Mouse (Mus musculus) liver, adult 2 months (tissue): ENCODE results near the gene Ivd. TPM values are rescaled to one million over a fixed set of nuclear protein-coding genes. Genes with fewer than 3 reads are reported as not detected.

ENCODE experiments used
- DNase-seq: peaks from one replicate; pipeline ENCODE4 v3.0.0-alpha.2; 2011; ENCODE audit warnings: low read depth, low spot score; ENCODE audit errors: extremely low read depth
- H3K27ac ChIP-seq: fragments of 200-500 bp; replicated peaks from 2 replicates; pipeline ENCODE4 v1.5.1; 2012; ENCODE audit warnings: low read depth, mild to moderate bottlenecking, control low read depth, inconsistent platforms, low read length; ENCODE audit not compliant: insufficient read depth
- H3K27me3 ChIP-seq: fragments of 200-500 bp; 2 replicates; pipeline ENCODE4 v1.6.1; 2012; ENCODE audit warnings: mild to moderate bottlenecking, moderate library complexity, low read length, inconsistent platforms; ENCODE audit not compliant: control insufficient read depth, insufficient read depth
- H3K36me3 ChIP-seq: fragments of 200-500 bp; 2 replicates; pipeline ENCODE4 v1.6.1; 2012; ENCODE audit warnings: low read length, inconsistent platforms; ENCODE audit not compliant: control insufficient read depth, insufficient read depth
- H3K4me1 ChIP-seq: fragments of 200-500 bp; 2 replicates; pipeline ENCODE4 v1.6.1; 2011; ENCODE audit warnings: low read length; ENCODE audit not compliant: control insufficient read depth, insufficient read depth
- H3K4me3 ChIP-seq: fragments of 200-500 bp; 2 replicates; pipeline ENCODE4 v1.5.1; 2011; ENCODE audit warnings: low read depth, mild to moderate bottlenecking, control low read depth, low read length, moderate library complexity; ENCODE audit not compliant: insufficient read depth
- H3K79me2 ChIP-seq: fragments of 200-500 bp; 2 replicates; pipeline ENCODE4 v1.6.1; 2012; ENCODE audit warnings: inconsistent platforms, mild to moderate bottlenecking, low read length, moderate library complexity; ENCODE audit not compliant: control insufficient read depth, insufficient read depth
- H3K9ac ChIP-seq: fragments of 200-500 bp; 2 replicates; pipeline ENCODE4 v1.6.1; 2012; ENCODE audit warnings: low read depth, mild to moderate bottlenecking, control low read depth, inconsistent platforms, low read length
- CTCF ChIP-seq: fragments of 200-500 bp; IDR thresholded peaks from 2 replicates; pipeline ENCODE4 v1.5.1; 2011; ENCODE audit warnings: low read depth, low read length, control low read depth
- POLR2A ChIP-seq: fragments of 200-500 bp; IDR thresholded peaks from 2 replicates; pipeline ENCODE4 v1.6.1; 2011; ENCODE audit warnings: low read length, control low read depth; ENCODE audit not compliant: insufficient read depth; ENCODE audit errors: extremely low read depth
- WGBS: fragments of 180-500 bp; shearing (Covaris S2); methylation state at CpG from one replicate; pipeline ENCODE4 v1.1.7; 2018; 5-methylcytosine and 5-hydroxymethylcytosine counted together
- polyA plus RNA-seq: library from polyadenylated mRNA; depleted of rRNA; stranded (reverse); fragments of >200 nt; gene quantifications from 2 replicates; pipeline ENCODE4 v1.2.3, GENCODE M21; 2012
- total RNA-seq: library from RNA; depleted of rRNA; stranded (reverse); fragments of >200 nt; gene quantifications from 2 replicates; pipeline ENCODE4 v1.2.3, GENCODE M21; 2014

Ivd gene
- total and polyA plus RNA-seq, 2 experiments = 127 to 146 TPM

- WGBS = 79% methylated on average over 5 of the region's 5 CpGs
- no peaks in the 10 kb centered on the region for H3K79me2 ChIP-seq
- no peak overlapping the region for H3K4me3 ChIP-seq
- no peaks in the 10 kb centered on the region for H3K4me1 ChIP-seq
- H3K27me3 ChIP-seq = no peaks in the 10 kb centered on the region
- peaks cover 24% of the 10 kb centered on the region for H3K36me3 ChIP-seq
- no peak overlapping the region for H3K9ac ChIP-seq
- no peak overlapping the region for H3K27ac ChIP-seq
- no peak for TF ChIP-seq POLR2A
- TF ChIP-seq CTCF = no peak
- peak; percentile 24 for DNase-seq
Observed at GRCm38 (mm10) chr2:118873018-118873417, 11.3 kb downstream of the Ivd start.

- H3K9ac ChIP-seq = no peak overlapping the region
- no peak overlapping the region for H3K27ac ChIP-seq
- H3K79me2 ChIP-seq = no peaks in the 10 kb centered on the region
- no peaks in the 10 kb centered on the region for H3K4me1 ChIP-seq
- H3K27me3 ChIP-seq = no peaks in the 10 kb centered on the region
- H3K36me3 ChIP-seq = peaks cover 24% of the 10 kb centered on the region
- 72% methylated on average over 6 of the region's 6 CpGs for WGBS
- no peak for TF ChIP-seq CTCF
- TF ChIP-seq POLR2A = no peak
- H3K4me3 ChIP-seq = no peak overlapping the region
- DNase-seq = no peak
Observed at GRCm38 (mm10) chr2:118873890-118874430, 12.2 kb downstream of the Ivd start.

GRCm38 (mm10) chr2:118875316-118875715 lies 13.6 kb downstream of the Ivd start:
- H3K27me3 ChIP-seq = no peaks in the 10 kb centered on the region
- no peak for DNase-seq
- H3K27ac ChIP-seq = no peak overlapping the region
- H3K36me3 ChIP-seq = peaks cover 24% of the 10 kb centered on the region
- no peaks in the 10 kb centered on the region for H3K79me2 ChIP-seq
- no peaks in the 10 kb centered on the region for H3K4me1 ChIP-seq
- WGBS = 97% methylated on average over 8 of the region's 8 CpGs
- no peak overlapping the region for H3K9ac ChIP-seq
- TF ChIP-seq POLR2A = no peak
- TF ChIP-seq CTCF = no peak
- no peak overlapping the region for H3K4me3 ChIP-seq

- Histone ChIP-seq H3K9ac (no peak overlapping the region), H3K79me2 (no peaks in the 10 kb centered on the region), H3K4me3 (no peak overlapping the region), H3K36me3 (peaks cover 20% of the 10 kb centered on the region), H3K4me1 (no peaks in the 10 kb centered on the region), H3K27ac (no peak overlapping the region), H3K27me3 (no peaks in the 10 kb centered on the region)
- no peak for TF ChIP-seq CTCF
- WGBS = 98% methylated on average over 9 of the region's 9 CpGs
- no peak for DNase-seq
Observed at GRCm38 (mm10) chr2:118876453-118876852, 14.7 kb downstream of the Ivd start.

- Histone ChIP-seq H3K4me1 (peaks cover 2% of the 10 kb centered on the region; the same call in 1 of the 2 replicates), H3K27me3 (no peaks in the 10 kb centered on the region), H3K4me3 (no peak overlapping the region), H3K27ac (no peak overlapping the region), H3K36me3 (peaks cover 6% of the 10 kb centered on the region), H3K9ac (no peak overlapping the region), H3K79me2 (no peaks in the 10 kb centered on the region)
- 56% methylated on average over 4 of the region's 4 CpGs for WGBS
- DNase-seq = no peak
- TF ChIP-seq POLR2A (no peak), CTCF (no peak)
Observed at GRCm38 (mm10) chr2:118881019-118881418, 19.3 kb downstream of the Ivd start.

GRCm38 (mm10) chr2:118881956-118882355 lies 20.2 kb downstream of the Ivd start:
- Histone ChIP-seq H3K79me2 (no peaks in the 10 kb centered on the region), H3K4me1 (peaks cover 2% of the 10 kb centered on the region; the same call in 1 of the 2 replicates), H3K27ac (no peak overlapping the region), H3K9ac (no peak overlapping the region), H3K4me3 (no peak overlapping the region), H3K27me3 (no peaks in the 10 kb centered on the region), H3K36me3 (peaks cover 4% of the 10 kb centered on the region; the same call in 1 of the 2 replicates)
- 41% methylated on average over 5 of the region's 5 CpGs for WGBS
- DNase-seq = peak; percentile 33
- no peak for TF ChIP-seq POLR2A
- TF ChIP-seq CTCF = no peak
